9 mouse cellular contexts compared by ENCODE assay signal in the genomic region with DNA sequence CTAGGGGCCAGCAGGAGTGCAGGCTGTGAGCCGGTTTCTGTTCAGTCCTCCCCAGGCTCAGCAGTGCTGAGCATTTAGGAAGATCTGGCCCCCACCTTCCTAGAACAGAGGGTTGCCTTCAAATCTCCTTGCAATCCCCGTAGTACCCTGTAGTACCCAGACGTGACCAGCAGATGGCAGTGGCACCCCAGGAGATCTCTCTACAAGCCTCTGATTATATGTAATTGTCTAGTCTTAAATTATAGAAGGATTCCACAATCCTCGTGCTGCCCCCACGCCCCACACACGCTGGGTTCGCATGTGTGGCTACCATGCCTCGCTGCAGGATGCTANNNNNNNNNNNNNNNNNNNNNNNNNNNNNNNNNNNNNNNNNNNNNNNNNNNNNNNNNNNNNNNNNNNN. TPM values are rescaled to one million over a fixed set of nuclear protein-coding genes. Genes with fewer than 3 reads are reported as not detected.
DNase-seq lines count a peak whose midpoint lies in the region; ATAC-seq and TF ChIP-seq lines count a peak whose summit lies in the region.
"Had no signal": no experiment of that assay in that cellular context is flagged by ENCODE, and none has a peak within 500 bp of the region (broad histone marks: within the 10 kb centered on the region; RNA-seq: fewer than 3 reads in every experiment).

No protein-coding gene starts in this region.

- POLR2A ChIA-PET in Patski (lab: Charles Lee): no interaction called here

- H3K27me3 ChIP-seq in Patski: peaks cover 48% of the 10 kb centered on the region

- CTCF ChIA-PET in Patski (lab: Charles Lee): interaction anchor here (1.9 to 2.1 kb wide), 2 partner anchors 9 to 192 kb away, joined by 5 to 6 read pairs; no protein-coding TSS in a partner anchor

- peak; percentile 93 for TF ChIP-seq CTCF in Patski (IDR thresholded peaks at IDR 0.05)

- ATAC-seq in Patski: peak; percentile 46

- in situ Hi-C loops in Patski (cut with MboI; ENCODE audit: low pct_unique_long_range_greater_than_20kb): loop anchor here (25.0 kb wide), 1 partner anchor 804 kb away; a partner anchor contains a TSS

- DNase-seq in A20 (ENCODE audit: low read depth, low spot score): peak; percentile 58
- DNase-seq in Patski (ENCODE audit: low read depth, low spot score): no peak
- peak; percentile 91 to 93 for DNase-seq in cerebellum, postnatal 10 days
- peak; percentile 86 to 93 for DNase-seq in frontal cortex, postnatal 36 days (ENCODE audit: low spot score in 2 of 2)
- DNase-seq in layer of hippocampus, adult 11-12 months (ENCODE audit: low spot score): peak; percentile 88
- peak; percentile 82 for DNase-seq in lung, postnatal 14 days
- peak; percentile 37 for DNase-seq in retina, adult 2 months (ENCODE audit: low read depth, low spot score)
- DNase-seq in thymus, postnatal 36 days: peak; percentile 58 to 70

RNA-seq across cellular contexts. Expression of a gene that starts 16.2 kb away (rescaled TPM):
- not detected for polyA plus RNA-seq in Patski (2021)
- polyA plus RNA-seq: heart, embryonic 13.5 days had no signal

RNA-seq across cellular contexts. Expression of a gene that starts 38.3 kb away (rescaled TPM):
- polyA plus RNA-seq in Patski (2021): 1.8 TPM
